Mouse (Mus musculus) midbrain, embryonic 13.5 days (tissue): ENCODE measurements around the gene Rpsa. TPM values are rescaled to one million over a fixed set of nuclear protein-coding genes. Genes with fewer than 3 reads are reported as not detected.

Source experiments
- polyA plus RNA-seq: library from polyadenylated mRNA; unstranded; fragments of >200 nt; fragmentation: Nextera tagmentation; extraction: Ambion mirVana; gene quantifications from 2 replicates; pipeline ENCODE4 v1.2.1, GENCODE M21; 2015

Gene Rpsa
- polyA plus RNA-seq, 1 experiment from 2014 or later, result 992 TPM

Other genes starting within 250 kb of the Rpsa start
- gene Wdr48, start 232.8 kb upstream of the Rpsa start, polyA plus RNA-seq, result 74.5 and 75.3 TPM in 2 replicates
- 22.9 and 23.1 TPM in 2 replicates for gene Gorasp1, start 190.1 kb upstream of the Rpsa start, polyA plus RNA-seq
- 0.28 and 0.44 TPM in 2 replicates for gene Ttc21a, start 190.1 kb upstream of the Rpsa start, polyA plus RNA-seq
- 1.1 and 1.3 TPM in 2 replicates for gene Csrnp1, start 143.0 kb upstream of the Rpsa start, polyA plus RNA-seq
- 0.03 TPM in 1 of 2 replicates, not detected in the other for gene Xirp1, start 104.1 kb upstream of the Rpsa start, polyA plus RNA-seq
- gene Cx3cr1, start 57.8 kb upstream of the Rpsa start, polyA plus RNA-seq, result 6.1 and 6.6 TPM in 2 replicates
- not detected in 2 replicates for gene Ccr8, start 35.6 kb upstream of the Rpsa start, polyA plus RNA-seq
- 37.2 and 39.2 TPM in 2 replicates for gene Slc25a38, start 17.3 kb upstream of the Rpsa start, polyA plus RNA-seq
- 0.07 and 0.54 TPM in 2 replicates for gene Mobp, start 22.0 kb downstream of the Rpsa start, polyA plus RNA-seq
- 2.5 and 4.1 TPM in 2 replicates for gene Myrip, start 173.8 kb downstream of the Rpsa start, polyA plus RNA-seq